Mouse (Mus musculus): ENCODE measurements around the gene Hdac10.

Hdac10 gene

GRCm38 (mm10) chr15:89125351-89125750 is 3.1 kb downstream of the Hdac10 start:
- in situ Hi-C loops (cut with MboI, MseI) = loop anchor here (5.0 kb wide), 1 partner anchor 67 kb away; no protein-coding TSS in a partner anchor

- in situ Hi-C loops (cut with MboI, MseI) = no loop called here
Measured at GRCm38 (mm10) chr15:89124312-89124711, 4.2 kb downstream of the Hdac10 start.

- in situ Hi-C loops (cut with MboI, MseI) = no loop called here
Measured at GRCm38 (mm10) chr15:89123595-89123994, 4.9 kb downstream of the Hdac10 start.

- in situ Hi-C loops (cut with MboI, MseI) = no loop called here
Measured at GRCm38 (mm10) chr15:89122649-89123366, 5.7 kb downstream of the Hdac10 start, which contains the start of gene Tubgcp6. Gene Tubgcp6 (minus strand): TSS chr15:89123112.

GRCm38 (mm10) chr15:89118007-89118406 is 10.5 kb downstream of the Hdac10 start:
- in situ Hi-C loops (cut with MboI, MseI) = no loop called here

GRCm38 (mm10) chr15:89110147-89110546 is 18.4 kb downstream of the Hdac10 start:
- in situ Hi-C loops (cut with MboI, MseI) = no loop called here

GRCm38 (mm10) chr15:89106976-89107375 is 21.5 kb downstream of the Hdac10 start:
- in situ Hi-C loops (cut with MboI, MseI) = no loop called here

- in situ Hi-C loops (cut with MboI, MseI) = no loop called here
Measured at GRCm38 (mm10) chr15:89106073-89106472, 22.4 kb downstream of the Hdac10 start.

GRCm38 (mm10) chr15:89104425-89104824 is 24.1 kb downstream of the Hdac10 start:
- in situ Hi-C loops (cut with MboI, MseI) = no loop called here

- in situ Hi-C loops (cut with MboI, MseI) = no loop called here
Measured at GRCm38 (mm10) chr15:89103921-89104320, 24.6 kb downstream of the Hdac10 start.

GRCm38 (mm10) chr15:89102646-89103045 is 25.9 kb downstream of the Hdac10 start:
- in situ Hi-C loops (cut with MboI, MseI) = no loop called here

GRCm38 (mm10) chr15:89100823-89101222 is 27.7 kb downstream of the Hdac10 start:
- in situ Hi-C loops (cut with MboI, MseI) = no loop called here

- in situ Hi-C loops (cut with MboI, MseI) = no loop called here
Measured at GRCm38 (mm10) chr15:89098616-89099015, 29.9 kb downstream of the Hdac10 start.

- in situ Hi-C loops (cut with MboI, MseI) = no loop called here
Measured at GRCm38 (mm10) chr15:89097450-89097849, 31.1 kb downstream of the Hdac10 start.

- in situ Hi-C loops (cut with MboI, MseI) = no loop called here
Measured at GRCm38 (mm10) chr15:89092181-89092580, 36.3 kb downstream of the Hdac10 start.

- in situ Hi-C loops (cut with MboI, MseI) = no loop called here
Measured at GRCm38 (mm10) chr15:89090662-89091061, 37.8 kb downstream of the Hdac10 start.

GRCm38 (mm10) chr15:89089248-89090051 is 39.0 kb downstream of the Hdac10 start:
- in situ Hi-C loops (cut with MboI, MseI) = loop anchor here (10.0 kb wide), 1 partner anchor 265 kb away; no protein-coding TSS in a partner anchor

- in situ Hi-C loops (cut with MboI, MseI) = loop anchor here (10.0 kb wide), 1 partner anchor 264 kb away; no protein-coding TSS in a partner anchor
Measured at GRCm38 (mm10) chr15:89088607-89089247, 39.8 kb downstream of the Hdac10 start, which contains the start of gene Selenoo. Gene Selenoo (plus strand): TSS chr15:89089084.

- in situ Hi-C loops (cut with MboI, MseI) = loop anchor here (10.0 kb wide), 1 partner anchor 260 kb away; no protein-coding TSS in a partner anchor
Measured at GRCm38 (mm10) chr15:89084826-89085225, 43.7 kb downstream of the Hdac10 start.

GRCm38 (mm10) chr15:89083906-89084305 is 44.6 kb downstream of the Hdac10 start:
- in situ Hi-C loops (cut with MboI, MseI) = loop anchor here (10.0 kb wide), 1 partner anchor 259 kb away; no protein-coding TSS in a partner anchor

- in situ Hi-C loops (cut with MboI, MseI) = no loop called here
Measured at GRCm38 (mm10) chr15:89078208-89078836, 50.2 kb downstream of the Hdac10 start.

All from regulatory T cell (primary cell).